Mouse (Mus musculus) liver, embryonic 14.5 days (tissue): ENCODE measurements around the gene 1110032A03Rik.

Experiments
- CTCF ChIP-seq: IDR thresholded peaks from 2 replicates; pipeline ENCODE4 v1.5.1; 2016; ENCODE audit warnings: antibody characterized with exemption, low read depth, control low read depth
- EP300 ChIP-seq: IDR thresholded peaks from 2 replicates; pipeline ENCODE4 v1.6.1; 2016; ENCODE audit warnings: antibody characterized with exemption, low read depth

GRCm38 (mm10) chr9:50725921-50726590, 49.3 kb downstream of the 1110032A03Rik start:
- TF ChIP-seq CTCF (no peak), EP300 (no peak)
